Mouse (Mus musculus): ENCODE data around the gene Zfp14.

DNA sequence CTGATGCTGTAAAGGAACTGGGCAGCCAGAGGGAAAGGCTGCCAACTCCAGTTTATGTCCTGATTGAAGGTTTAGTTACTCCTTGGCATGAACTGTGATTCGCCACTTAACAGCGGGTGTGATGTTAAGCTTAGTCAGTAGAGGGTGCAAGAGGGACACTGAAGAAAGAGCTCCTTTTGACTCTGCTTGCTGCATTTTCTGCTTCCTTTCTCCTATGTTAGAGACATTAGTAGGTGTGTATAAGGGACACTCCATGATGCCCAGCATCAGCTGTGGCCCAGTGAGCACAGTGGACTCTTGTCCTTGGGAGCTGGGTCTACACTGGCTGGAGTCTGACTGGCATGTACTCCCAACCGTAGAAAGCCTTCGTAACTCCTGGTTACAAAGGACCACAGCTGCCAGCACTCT lies 38.2 kb downstream of the Zfp14 start:
- TF ChIP-seq POLR2A (IDR thresholded peaks at IDR 0.05; ENCODE audit: borderline replicate concordance, extremely low read depth, insufficient read depth, insufficient read length, poor library complexity, severe bottlenecking) (no peak), CTCF (IDR thresholded peaks at IDR 0.05; ENCODE audit: borderline replicate concordance, extremely low read depth, insufficient read depth, insufficient read length) (peak; percentile 72; the same call in 1 of the 2 replicates)

All from brain, embryonic 14.5 days (tissue).